Mouse (Mus musculus): ENCODE data around the gene 4930451I11Rik.

- TF ChIP-seq CTCF (IDR thresholded peaks at IDR 0.05; ENCODE audit: extremely low read depth, insufficient read depth, insufficient read length, insufficient replicate concordance) (no peak), POLR2A (IDR thresholded peaks at IDR 0.05; ENCODE audit: low read depth, low read length) (no peak)
Measured at GRCm38 (mm10) chr7:126803751-126804150, 27.7 kb downstream of the 4930451I11Rik start.

Measured in spleen, adult 2 months (tissue).